Mouse (Mus musculus) brain, embryonic 14.5 days (tissue): ENCODE results near the gene Ell2.

ENCODE experiments used
- CTCF ChIP-seq: fragments of 200-500 bp; IDR thresholded peaks from 2 replicates; pipeline ENCODE4 v1.5.1; 2012; ENCODE audit warnings: inconsistent platforms, mild to moderate bottlenecking, moderate library complexity, borderline replicate concordance; ENCODE audit not compliant: insufficient read depth, insufficient read length; ENCODE audit errors: extremely low read depth
- POLR2A ChIP-seq: fragments of 200-500 bp; IDR thresholded peaks from 2 replicates; pipeline ENCODE4 v1.6.1; 2012; ENCODE audit warnings: mild to moderate bottlenecking, inconsistent platforms, borderline replicate concordance; ENCODE audit not compliant: poor library complexity, insufficient read depth, insufficient read length, severe bottlenecking; ENCODE audit errors: extremely low read depth

DNA sequence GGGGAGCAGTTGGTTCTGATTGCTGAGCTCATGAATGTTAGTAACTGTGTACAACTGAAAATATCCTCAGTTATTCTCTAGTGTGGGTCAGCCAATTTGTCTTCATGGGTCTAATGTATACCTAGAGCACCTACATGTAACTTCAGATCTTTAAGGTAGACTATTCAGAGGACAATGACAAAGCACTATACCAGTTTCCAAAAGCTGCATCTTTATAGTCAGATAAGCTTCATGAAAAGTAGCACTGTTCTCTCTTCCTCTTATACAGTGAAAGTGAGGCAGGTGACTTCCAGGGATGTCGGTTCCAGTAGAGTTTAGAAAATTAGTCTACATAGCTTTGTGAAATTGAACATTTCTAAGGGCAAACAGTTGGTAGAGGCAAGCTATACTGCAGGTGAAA lies 21.4 kb downstream of the Ell2 start:
- no peak for TF ChIP-seq CTCF
- no peak for TF ChIP-seq POLR2A
